Mouse (Mus musculus) thymus, adult 2 months (tissue): ENCODE results near the gene Auts2.

Source experiments
- CTCF ChIP-seq: fragments of 200-500 bp; IDR thresholded peaks from 2 replicates; pipeline ENCODE4 v1.5.1; 2012; ENCODE audit warnings: mild to moderate bottlenecking, control low read depth, low read length, moderate library complexity, borderline replicate concordance; ENCODE audit not compliant: control insufficient read depth, poor library complexity, insufficient read depth; ENCODE audit errors: extremely low read depth
- POLR2A ChIP-seq: fragments of 200-500 bp; IDR thresholded peaks from 2 replicates; pipeline ENCODE4 v1.6.1; 2012; ENCODE audit warnings: mild to moderate bottlenecking, low read length, control low read depth, moderate library complexity; ENCODE audit not compliant: control insufficient read depth, poor library complexity, insufficient read depth; ENCODE audit errors: extremely low read depth

DNA sequence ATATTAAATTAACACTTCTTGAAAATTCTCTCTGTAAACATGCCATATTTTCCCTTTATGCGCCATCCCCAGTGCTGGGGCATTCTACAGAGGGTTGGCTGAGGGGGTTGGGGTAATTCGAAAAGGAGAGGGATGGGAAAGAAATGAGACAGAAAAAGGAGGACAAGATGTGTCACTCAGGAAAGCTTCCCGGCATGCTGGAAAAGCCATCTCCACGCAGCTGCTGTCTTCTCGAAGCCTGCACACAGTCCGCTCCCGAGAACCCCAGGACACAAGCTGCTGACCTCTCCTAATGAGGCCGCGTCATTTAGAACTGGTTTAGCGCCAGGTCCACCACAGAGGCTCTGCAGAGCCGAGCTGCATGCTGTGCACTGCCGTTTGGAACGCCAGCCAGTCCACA lies 825.1 kb downstream of the Auts2 start:
- TF ChIP-seq POLR2A (no peak), CTCF (no peak)
